Mouse (Mus musculus): Measurements from ENCODE around the gene Tert.

DNA sequence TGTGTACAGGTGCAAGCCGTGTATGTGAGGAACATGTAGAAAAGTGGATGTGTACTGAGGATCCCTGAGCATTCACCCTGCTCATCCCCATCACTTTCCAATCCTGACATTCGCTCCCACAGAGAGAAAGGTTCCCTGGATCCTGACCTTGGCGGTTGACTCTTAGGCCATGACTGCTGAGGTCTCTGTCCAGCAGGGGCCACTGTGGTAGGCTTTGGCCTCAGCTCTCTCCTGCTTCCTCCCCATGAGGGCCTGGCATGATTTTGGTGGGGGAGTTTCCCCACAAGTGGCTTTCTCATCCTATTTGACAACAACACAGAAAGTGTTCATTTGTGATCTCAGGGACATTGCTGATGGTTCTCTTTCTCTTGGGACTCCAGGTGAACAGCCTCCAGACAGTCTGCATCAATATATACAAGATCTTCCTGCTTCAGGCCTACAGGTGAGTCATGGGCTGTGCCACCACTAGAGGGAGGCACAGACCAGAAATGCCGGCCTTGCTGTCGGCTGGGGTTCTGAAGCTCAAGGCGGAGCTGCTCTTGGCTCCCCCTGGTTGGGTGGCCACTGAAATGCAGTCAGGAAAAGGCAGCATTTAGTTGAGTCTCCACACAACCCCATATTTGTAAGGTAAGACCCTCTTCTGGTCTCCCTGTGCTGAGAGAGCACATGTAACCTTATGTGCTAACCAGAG lies 19.8 kb downstream of the Tert start:
- TF ChIP-seq CTCF (IDR thresholded peaks at IDR 0.05) (peak; percentile 86), EP300 (IDR thresholded peaks at IDR 0.05) (no peak)

All from lung, postnatal 0 days (tissue).